Mouse (Mus musculus) ZHBTc4 (cell line): ENCODE data around the gene Hoga1.

ENCODE experiments used
- DNase-seq: peaks from one replicate; pipeline ENCODE4 v3.0.0-alpha.2; 2011; ENCODE audit warnings: low read depth, low spot score

The Hoga1 gene

GRCm38 (mm10) chr19:42118596-42118995, 73.2 kb downstream of the Hoga1 start:
- no peak for DNase-seq

GRCm38 (mm10) chr19:42120451-42120850, 75.0 kb downstream of the Hoga1 start:
- DNase-seq: no peak
